Mouse (Mus musculus) kidney, postnatal 4 days (tissue): ENCODE measurements around the gene Gprc5d.

Source experiments
- DNase-seq, 2 experiments: peaks; one replicate each; pipeline ENCODE4 v3.0.0; 2021; ENCODE audit warnings: mixed read lengths in 2 of 2

Gene Gprc5d

DNA sequence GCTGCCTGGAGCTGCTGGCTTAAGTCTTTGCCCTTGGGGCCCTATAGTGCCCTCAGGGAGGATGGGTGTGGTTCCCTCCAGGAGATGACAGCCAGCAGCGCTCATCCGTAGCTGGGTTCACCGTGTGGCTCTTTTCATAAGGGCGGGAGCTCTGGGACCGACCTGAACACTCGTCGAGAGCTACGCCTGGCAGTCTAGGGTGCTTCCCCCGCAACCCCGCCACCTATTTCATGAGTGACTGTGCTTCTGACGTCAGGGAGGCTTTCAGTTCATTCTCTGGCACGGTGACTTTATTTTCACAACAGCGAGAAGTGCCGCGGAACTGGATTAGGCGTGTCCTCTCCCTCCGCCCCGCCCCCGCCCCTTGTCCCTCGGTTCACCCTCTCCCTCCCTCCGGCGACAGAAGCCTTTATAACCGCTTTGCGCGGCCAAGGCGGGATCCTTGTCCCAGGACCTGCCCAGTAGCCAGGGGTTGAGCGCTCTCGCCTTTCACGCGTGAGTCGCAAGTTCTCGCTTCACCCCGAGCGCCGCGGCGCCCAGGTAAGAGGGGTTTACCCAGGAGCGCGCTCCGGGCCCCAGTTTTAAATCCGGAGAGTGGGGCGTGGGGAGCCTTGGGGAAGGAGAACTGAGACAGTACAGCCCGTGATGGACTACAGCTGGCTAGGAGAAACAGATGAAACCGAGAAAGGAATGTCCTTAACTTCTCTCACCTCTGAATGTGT, 52.7 kb downstream of the Gprc5d start, which contains the start of gene Gprc5a:
TSS of gene Gprc5a (plus strand) at position 416 of the 722 bp plus-strand sequence.
- DNase-seq, result peak; percentile 74 to 84

GRCm38 (mm10) chr6:135064621-135065020, 53.5 kb downstream of the Gprc5d start:
- no peak for DNase-seq

DNA sequence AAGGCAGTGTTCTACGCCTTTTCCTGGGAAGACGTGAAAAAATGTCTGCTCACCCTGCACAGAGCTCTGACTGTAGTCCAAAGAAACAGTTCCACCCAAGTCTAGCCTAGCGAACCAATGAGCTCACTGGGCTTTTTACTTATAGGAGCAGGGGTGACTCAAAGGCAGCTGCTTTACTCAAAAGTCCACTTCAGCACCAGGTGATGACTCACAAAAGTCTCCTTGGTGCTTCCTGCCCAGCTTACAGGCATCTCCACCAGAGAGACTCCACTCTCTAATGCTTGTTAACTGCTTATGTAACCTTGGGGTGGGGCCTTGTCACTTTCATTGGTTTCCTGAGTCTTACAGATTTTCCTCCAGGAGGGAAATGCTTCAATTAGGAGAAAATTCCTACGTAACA, 57.4 kb downstream of the Gprc5d start:
- DNase-seq, result no peak
